11 mouse cellular contexts compared by ENCODE assay signal in the genomic region with DNA sequence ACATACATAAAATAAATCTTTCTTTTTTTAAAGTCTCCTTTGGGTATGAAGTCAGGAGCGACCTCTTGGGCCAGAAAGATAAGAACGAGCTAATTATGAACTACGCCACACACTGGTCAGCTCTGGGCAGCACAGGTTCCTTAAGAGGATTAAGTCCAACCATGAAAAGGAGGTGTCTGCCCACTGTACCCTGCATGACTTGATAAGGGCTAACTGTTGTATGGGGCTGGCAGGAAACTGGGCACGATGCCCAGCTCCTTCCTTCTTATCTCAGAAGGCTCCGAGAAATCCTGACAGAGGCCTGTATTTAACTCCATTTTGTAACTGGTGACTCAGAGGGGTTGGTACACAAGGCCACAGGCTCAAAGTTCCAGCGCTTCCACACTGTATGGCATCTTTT. TPM values are rescaled to one million over a fixed set of nuclear protein-coding genes. Genes with fewer than 3 reads are reported as not detected.
DNase-seq lines count a peak whose midpoint lies in the region; ATAC-seq and TF ChIP-seq lines count a peak whose summit lies in the region.
"Had no signal": no experiment of that assay in that cellular context is flagged by ENCODE, and none has a peak within 500 bp of the region (broad histone marks: within the 10 kb centered on the region; RNA-seq: fewer than 3 reads in every experiment).

No protein-coding gene starts in this region.

- H3K27ac ChIP-seq in intestine, embryonic 16.5 days (ENCODE audit: low read length): no peak overlapping the region
- no peak overlapping the region for H3K27ac ChIP-seq in stomach, embryonic 15.5 days
- no peak overlapping the region for H3K27ac ChIP-seq in kidney, adult 2 months (ENCODE audit: insufficient read depth, low read depth, low read length)
- H3K27ac ChIP-seq in forebrain, embryonic 16.5 days (ENCODE audit: low read length): no peak overlapping the region
- H3K27ac ChIP-seq in limb, embryonic 10.5 days: no peak overlapping the region
- H3K27ac ChIP-seq: midbrain, embryonic 15.5 days had no signal

- no peak overlapping the region for H3K4me3 ChIP-seq in intestine, embryonic 16.5 days (ENCODE audit: low read length)
- H3K4me3 ChIP-seq in stomach, embryonic 15.5 days (replicated peaks): no peak overlapping the region
- H3K4me3 ChIP-seq in kidney, adult 2 months (ENCODE audit: insufficient read depth, low read depth, low read length): no peak overlapping the region
- H3K4me3 ChIP-seq in forebrain, embryonic 16.5 days (replicated peaks; ENCODE audit: low read length): no peak overlapping the region
- no peak overlapping the region for H3K4me3 ChIP-seq in limb, embryonic 10.5 days
- H3K4me3 ChIP-seq: erythroblast, embryonic 14.5 days had no signal

- no peak overlapping the region for H3K9ac ChIP-seq in intestine, embryonic 16.5 days (ENCODE audit: low read depth, low read length)
- H3K9ac ChIP-seq in stomach, embryonic 15.5 days: no peak overlapping the region
- H3K9ac ChIP-seq in forebrain, embryonic 16.5 days (replicated peaks; ENCODE audit: low read depth, low read length): no peak overlapping the region
- H3K9ac ChIP-seq: midbrain, embryonic 15.5 days had no signal

- no peaks in the 10 kb centered on the region for H3K4me1 ChIP-seq in intestine, embryonic 16.5 days (ENCODE audit: control insufficient read depth, insufficient read depth, low read length)
- H3K4me1 ChIP-seq in stomach, embryonic 15.5 days: no peaks in the 10 kb centered on the region
- peaks cover 4% of the 10 kb centered on the region; the same call in 1 of the 2 replicates for H3K4me1 ChIP-seq in kidney, adult 2 months (ENCODE audit: control insufficient read depth, insufficient read depth, low read length)
- no peaks in the 10 kb centered on the region for H3K4me1 ChIP-seq in forebrain, embryonic 16.5 days (replicated peaks; ENCODE audit: control insufficient read depth, insufficient read depth, low read length)
- peaks cover 11% of the 10 kb centered on the region for H3K4me1 ChIP-seq in limb, embryonic 10.5 days
- H3K4me1 ChIP-seq: midbrain, embryonic 15.5 days had no signal

- peak; percentile 80 for DNase-seq in ovary, postnatal 36 days (ENCODE audit: low spot score)
- no peak for DNase-seq in ovary, postnatal 14 days (ENCODE audit: low spot score)
- peak; percentile 32 for DNase-seq in c-Kit-positive CD71-positive TER-119-negative erythroid progenitor cells, embryonic 14.5 days (ENCODE audit: low read depth)
- DNase-seq in kidney, adult 2 months: no peak
- DNase-seq in limb, embryonic 10.5 days (ENCODE audit: low spot score): no peak
- DNase-seq: kidney, postnatal 25 days had no signal

- H3K27me3 ChIP-seq in intestine, embryonic 16.5 days (replicated peaks; ENCODE audit: control insufficient read depth, insufficient read depth, low read length): no peaks in the 10 kb centered on the region
- H3K27me3 ChIP-seq in stomach, embryonic 15.5 days (replicated peaks): no peaks in the 10 kb centered on the region
- H3K27me3 ChIP-seq in kidney, adult 2 months (replicated peaks; ENCODE audit: control insufficient read depth, insufficient read depth, low read length): no peaks in the 10 kb centered on the region; the same call in 1 of the 2 replicates
- no peaks in the 10 kb centered on the region for H3K27me3 ChIP-seq in forebrain, embryonic 16.5 days (replicated peaks; ENCODE audit: control insufficient read depth, insufficient read depth, low read length)
- H3K27me3 ChIP-seq in limb, embryonic 10.5 days (ENCODE audit: low read depth, poor library complexity, severe bottlenecking): peaks cover 25% of the 10 kb centered on the region

- no peak overlapping the region for H3K4me2 ChIP-seq in intestine, embryonic 16.5 days (ENCODE audit: low read depth, low read length)
- no peak overlapping the region for H3K4me2 ChIP-seq in stomach, embryonic 15.5 days
- H3K4me2 ChIP-seq in forebrain, embryonic 16.5 days (ENCODE audit: low read length): no peak overlapping the region

- ATAC-seq in intestine, embryonic 16.5 days: peak; percentile 59
- ATAC-seq in stomach, embryonic 15.5 days (ENCODE audit: insufficient read depth, low FRiP score, low read depth): peak; percentile 56; the same call in 1 of the 2 replicates
- ATAC-seq in forebrain, embryonic 16.5 days: no peak
- ATAC-seq: midbrain, embryonic 15.5 days had no signal

- WGBS in intestine, embryonic 16.5 days: 72% methylated on average over 6 of the region's 6 CpGs
- 70% methylated on average over 6 of the region's 6 CpGs for WGBS in stomach, embryonic 15.5 days
- WGBS in kidney, adult 2 months: 71% methylated on average over 6 of the region's 6 CpGs
- 56% methylated on average over 6 of the region's 6 CpGs for WGBS in forebrain, embryonic 16.5 days
- WGBS in limb, embryonic 10.5 days: 93% methylated on average over 6 of the region's 6 CpGs

- no peaks in the 10 kb centered on the region; the same call in 1 of the 2 replicates for H3K9me3 ChIP-seq in intestine, embryonic 16.5 days (ENCODE audit: control insufficient read depth, low read length)
- no peaks in the 10 kb centered on the region for H3K9me3 ChIP-seq in stomach, embryonic 15.5 days
- no peaks in the 10 kb centered on the region; the same call in 1 of the 2 replicates for H3K9me3 ChIP-seq in forebrain, embryonic 16.5 days (ENCODE audit: control insufficient read depth, low read length)
- H3K9me3 ChIP-seq in limb, embryonic 10.5 days (replicated peaks): no peaks in the 10 kb centered on the region
- H3K9me3 ChIP-seq: midbrain, embryonic 15.5 days had no signal

- TF ChIP-seq CTCF in kidney, adult 2 months (conservative IDR thresholded peaks at IDR 0.05; ENCODE audit: insufficient read depth, insufficient read length, low read depth, low read length): no peak

- no peak for TF ChIP-seq POLR2A in kidney, adult 2 months (IDR thresholded peaks at IDR 0.05; ENCODE audit: low read depth, low read length)

- H3K36me3 ChIP-seq in intestine, embryonic 16.5 days (ENCODE audit: control insufficient read depth, insufficient read depth, low read length): no peaks in the 10 kb centered on the region
- H3K36me3 ChIP-seq in stomach, embryonic 15.5 days: no peaks in the 10 kb centered on the region
- no peaks in the 10 kb centered on the region for H3K36me3 ChIP-seq in kidney, adult 2 months (ENCODE audit: control insufficient read depth, insufficient read depth, low read length)
- no peaks in the 10 kb centered on the region for H3K36me3 ChIP-seq in forebrain, embryonic 16.5 days (ENCODE audit: control insufficient read depth, insufficient read depth)
- no peaks in the 10 kb centered on the region for H3K36me3 ChIP-seq in limb, embryonic 10.5 days
- H3K36me3 ChIP-seq: midbrain, embryonic 15.5 days had no signal

RNA-seq across cellular contexts. Expression of a gene that starts 6.8 kb away (rescaled TPM):
- 19.9 and 20.2 TPM in 2 replicates for polyA plus RNA-seq in intestine, embryonic 16.5 days (2015; fragmentation: Nextera tagmentation; extraction: Ambion mirVana)
- polyA plus RNA-seq in stomach, embryonic 15.5 days (2015; fragmentation: Nextera tagmentation; extraction: Ambion mirVana): 15.9 and 19.4 TPM in 2 replicates
- polyA plus RNA-seq in kidney, adult 2 months (2012; rRNA removed): 9.9 and 10.0 TPM in 2 replicates
- 1.9 and 2.3 TPM in 2 replicates for polyA plus RNA-seq in forebrain, embryonic 16.5 days (2015; fragmentation: Nextera tagmentation; extraction: Ambion mirVana)
- 5.2 and 5.6 TPM in 2 replicates for polyA plus RNA-seq in limb, embryonic 10.5 days (2016; fragmentation: Nextera tagmentation; extraction: Ambion mirVana)
- polyA plus RNA-seq: erythroblast, embryonic 14.5 days had no signal

RNA-seq across cellular contexts. Expression of a gene that starts 10.5 kb away (rescaled TPM):
- 0.18 and 0.37 TPM in 2 replicates for polyA plus RNA-seq in intestine, embryonic 16.5 days (2015; fragmentation: Nextera tagmentation; extraction: Ambion mirVana)
- 0.36 and 0.52 TPM in 2 replicates for polyA plus RNA-seq in stomach, embryonic 15.5 days (2015; fragmentation: Nextera tagmentation; extraction: Ambion mirVana)
- not detected in 2 replicates for polyA plus RNA-seq in kidney, adult 2 months (2012; rRNA removed)
- polyA plus RNA-seq in forebrain, embryonic 16.5 days (2015; fragmentation: Nextera tagmentation; extraction: Ambion mirVana): not detected in 2 replicates
- not detected in 2 replicates for polyA plus RNA-seq in limb, embryonic 10.5 days (2016; fragmentation: Nextera tagmentation; extraction: Ambion mirVana)
- polyA plus RNA-seq: erythroblast, embryonic 14.5 days; midbrain, embryonic 15.5 days had no signal

RNA-seq across cellular contexts. Expression of a gene that starts 34.4 kb away (rescaled TPM):
- polyA plus RNA-seq in intestine, embryonic 16.5 days (2015; fragmentation: Nextera tagmentation; extraction: Ambion mirVana): not detected in 2 replicates
- 0.14 and 0.17 TPM in 2 replicates for polyA plus RNA-seq in stomach, embryonic 15.5 days (2015; fragmentation: Nextera tagmentation; extraction: Ambion mirVana)
- polyA plus RNA-seq in kidney, adult 2 months (2012; rRNA removed): not detected in 2 replicates
- polyA plus RNA-seq in forebrain, embryonic 16.5 days (2015; fragmentation: Nextera tagmentation; extraction: Ambion mirVana): 3.8 and 7.0 TPM in 2 replicates
- not detected in 2 replicates for polyA plus RNA-seq in limb, embryonic 10.5 days (2016; fragmentation: Nextera tagmentation; extraction: Ambion mirVana)
- polyA plus RNA-seq: erythroblast, embryonic 14.5 days had no signal

RNA-seq across cellular contexts. Expression of a gene that starts 37.6 kb away (rescaled TPM):
- polyA plus RNA-seq in intestine, embryonic 16.5 days (2015; fragmentation: Nextera tagmentation; extraction: Ambion mirVana): 43.9 and 46.9 TPM in 2 replicates
- 51.5 and 53.5 TPM in 2 replicates for polyA plus RNA-seq in stomach, embryonic 15.5 days (2015; fragmentation: Nextera tagmentation; extraction: Ambion mirVana)
- 48.1 and 49.3 TPM in 2 replicates for polyA plus RNA-seq in kidney, adult 2 months (2012; rRNA removed)
- polyA plus RNA-seq in forebrain, embryonic 16.5 days (2015; fragmentation: Nextera tagmentation; extraction: Ambion mirVana): 22.9 and 24.6 TPM in 2 replicates
- polyA plus RNA-seq in limb, embryonic 10.5 days (2016; fragmentation: Nextera tagmentation; extraction: Ambion mirVana): 41.3 and 43.1 TPM in 2 replicates

RNA-seq across cellular contexts. Expression of a gene that starts 45.1 kb away (rescaled TPM):
- 6.9 and 7.6 TPM in 2 replicates for polyA plus RNA-seq in intestine, embryonic 16.5 days (2015; fragmentation: Nextera tagmentation; extraction: Ambion mirVana)
- polyA plus RNA-seq in stomach, embryonic 15.5 days (2015; fragmentation: Nextera tagmentation; extraction: Ambion mirVana): 6.2 and 8.3 TPM in 2 replicates
- 23.0 and 25.8 TPM in 2 replicates for polyA plus RNA-seq in kidney, adult 2 months (2012; rRNA removed)
- polyA plus RNA-seq in forebrain, embryonic 16.5 days (2015; fragmentation: Nextera tagmentation; extraction: Ambion mirVana): 1.9 and 2.0 TPM in 2 replicates
- 3.7 and 4.4 TPM in 2 replicates for polyA plus RNA-seq in limb, embryonic 10.5 days (2016; fragmentation: Nextera tagmentation; extraction: Ambion mirVana)

Comparison
In these comparisons a context has a peak if more than half of its experiments do, and no peak if none do; other contexts are left out.
1. DNase-seq: peak in ovary, postnatal 36 days (single experiment) and c-Kit-positive CD71-positive TER-119-negative erythroid progenitor cells, embryonic 14.5 days (single experiment); none in ovary, postnatal 14 days (single experiment), kidney, adult 2 months (single experiment) and limb, embryonic 10.5 days (single experiment).